Mouse (Mus musculus): Measurements from ENCODE around the gene Cxcl12.

DNA sequence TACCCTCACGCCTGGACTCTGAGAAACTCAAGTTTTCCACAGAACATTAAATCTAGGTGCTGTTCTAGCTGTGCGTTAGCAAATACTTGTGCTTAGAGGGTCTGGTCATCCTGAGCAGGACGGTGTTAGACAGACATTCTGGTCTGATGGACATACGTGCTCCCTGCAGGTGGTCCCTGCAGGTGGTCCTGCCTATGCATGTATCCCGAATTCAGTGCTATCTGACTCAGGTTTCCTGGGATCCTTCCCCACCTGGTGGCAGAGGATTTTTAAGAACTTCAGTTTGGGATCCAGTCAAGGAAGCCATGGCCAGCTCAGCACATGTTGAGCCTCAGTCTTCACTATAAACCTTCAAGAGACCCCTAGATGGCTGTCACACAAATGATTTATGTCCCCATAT is 4.8 kb upstream of the Cxcl12 start:
- TF ChIP-seq CTCF (IDR thresholded peaks at IDR 0.05): no peak
- TF ChIP-seq EP300 (IDR thresholded peaks at IDR 0.05): no peak
